Mouse (Mus musculus) B cell, adult 2 months (primary cell): ENCODE measurements around the gene Lce3f.

Experiments
- DNase-seq, 2 experiments: peaks; one replicate each; pipeline ENCODE4 v3.0.0; 2022

Lce3f gene

DNA sequence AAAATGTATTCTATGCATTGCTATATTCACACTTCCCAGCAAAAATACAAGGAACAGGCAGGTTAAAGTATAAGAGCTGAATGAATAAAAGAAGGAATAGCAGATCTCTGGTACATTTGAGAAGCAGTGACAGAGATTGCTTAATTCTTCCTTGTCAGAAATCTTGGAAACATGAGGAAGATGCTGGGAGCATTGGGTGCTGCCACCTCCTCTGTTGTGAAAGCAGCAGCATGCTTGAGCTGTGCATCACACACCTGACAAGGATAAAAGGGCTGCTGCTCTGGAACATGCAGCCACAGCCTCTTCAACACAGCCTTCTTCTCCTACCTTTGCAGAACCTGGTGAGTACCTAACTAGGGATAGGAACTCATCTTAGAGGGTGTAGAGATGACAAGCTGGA is at the start of gene Lce3f:
Lce3f (plus strand) TSS at position 301 of the 400 bp plus-strand sequence.
- no peak for DNase-seq

DNA sequence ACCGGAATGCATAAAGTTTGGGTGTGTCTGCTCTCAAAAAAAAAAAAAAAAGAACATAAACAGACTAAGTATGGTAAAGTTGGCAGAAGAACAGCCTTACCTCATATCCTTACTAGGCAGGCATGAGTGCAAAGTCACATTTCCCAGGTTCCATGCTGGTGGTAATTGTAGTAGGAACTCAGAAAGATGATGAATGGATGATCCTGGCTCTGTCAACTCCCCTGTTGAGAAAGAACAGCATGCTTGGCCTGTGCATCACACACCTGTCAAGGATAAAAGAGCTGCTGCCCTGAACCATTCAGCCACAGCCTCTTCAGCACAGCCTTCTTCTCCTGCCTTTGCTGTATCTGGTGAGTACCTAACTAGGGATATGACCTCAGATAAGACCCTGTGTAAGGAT is 47.8 kb upstream of the Lce3f start, which contains the start of gene Lce3c:
Lce3c (plus strand) TSS at position 301 of the 400 bp plus-strand sequence.
- DNase-seq, result no peak

DNA sequence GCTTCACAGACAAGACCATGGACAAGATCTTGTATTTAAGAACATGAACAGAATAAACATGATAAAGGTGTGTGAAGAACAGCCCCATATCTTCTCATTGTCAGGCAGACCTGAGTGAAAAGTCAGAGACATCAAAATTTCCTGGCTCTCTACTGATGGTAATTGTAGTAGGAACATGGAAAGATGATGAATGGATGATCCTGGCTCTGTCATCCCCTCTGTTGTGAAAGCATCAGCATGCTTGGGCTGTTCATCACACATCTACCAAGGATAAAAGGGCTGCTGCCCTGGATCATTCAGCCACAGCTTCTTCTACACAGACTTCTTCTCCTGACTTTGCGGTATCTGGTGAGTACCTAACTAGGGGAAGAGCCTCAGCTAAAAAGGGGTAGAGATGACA is 34.9 kb upstream of the Lce3f start, which contains the start of gene Lce3d:
Lce3d (plus strand) TSS at position 301 of the 400 bp plus-strand sequence.
- no peak for DNase-seq

DNA sequence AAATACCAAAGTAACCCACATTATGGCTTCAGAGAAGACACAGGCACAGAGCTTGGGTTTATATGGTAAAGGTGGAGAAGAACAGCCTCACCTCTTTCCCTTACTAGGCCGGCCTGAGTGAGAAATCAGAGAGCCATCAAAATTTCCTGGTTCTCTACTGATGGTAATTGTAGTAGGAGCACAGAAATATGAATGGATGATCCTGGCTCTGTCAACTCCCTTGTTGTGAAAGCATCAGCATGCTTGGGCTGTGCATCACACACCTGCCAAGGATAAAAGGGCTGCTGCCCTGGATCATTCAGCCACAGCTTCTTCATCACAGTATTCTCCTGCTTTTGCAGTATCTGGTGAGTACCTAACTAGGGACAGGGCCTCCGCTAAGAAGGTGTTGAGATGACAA is 25.3 kb upstream of the Lce3f start, which contains the start of gene Lce3e:
Lce3e (plus strand) TSS at position 301 of the 400 bp plus-strand sequence.
- DNase-seq, result no peak

DNA sequence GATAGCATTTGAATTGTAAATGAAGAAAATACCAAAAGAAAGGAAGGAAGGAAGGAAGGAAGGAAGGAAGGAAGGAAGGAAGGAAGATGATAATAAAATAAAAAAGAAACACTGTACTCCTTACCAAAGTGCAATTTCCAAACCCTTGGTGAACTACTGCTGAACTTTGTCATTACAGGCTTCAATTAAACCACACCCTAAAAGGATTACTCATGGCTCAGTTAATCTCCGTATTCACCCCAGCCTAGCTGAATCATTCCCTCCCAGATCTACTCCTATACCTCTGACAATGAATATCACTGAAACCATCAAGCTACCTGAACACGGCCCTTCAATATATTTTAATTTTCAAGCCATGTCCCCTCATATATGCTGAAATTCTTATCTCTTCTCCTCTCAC is 13.5 kb upstream of the Lce3f start:
- DNase-seq, result no peak

DNA sequence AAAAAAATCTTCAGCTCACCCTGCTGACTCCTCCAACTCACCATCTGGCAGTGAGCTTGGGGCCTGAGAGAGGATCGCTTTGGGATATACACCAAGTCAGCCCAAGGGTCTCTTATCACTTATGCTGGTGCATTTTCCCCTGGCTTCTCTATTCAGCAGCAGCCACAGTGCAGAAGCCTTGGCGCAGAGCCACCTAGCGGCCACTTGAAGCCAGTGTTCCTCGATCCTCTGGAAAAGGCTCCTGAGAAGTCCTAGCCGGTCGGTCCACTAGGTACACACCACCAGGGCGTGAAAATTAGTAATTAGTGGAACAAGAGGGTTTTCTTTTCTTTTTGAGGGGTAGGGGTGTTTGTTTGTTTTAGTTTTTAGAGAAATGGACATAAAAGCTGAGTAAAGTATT is 6.7 kb downstream of the Lce3f start:
- DNase-seq, result no peak

DNA sequence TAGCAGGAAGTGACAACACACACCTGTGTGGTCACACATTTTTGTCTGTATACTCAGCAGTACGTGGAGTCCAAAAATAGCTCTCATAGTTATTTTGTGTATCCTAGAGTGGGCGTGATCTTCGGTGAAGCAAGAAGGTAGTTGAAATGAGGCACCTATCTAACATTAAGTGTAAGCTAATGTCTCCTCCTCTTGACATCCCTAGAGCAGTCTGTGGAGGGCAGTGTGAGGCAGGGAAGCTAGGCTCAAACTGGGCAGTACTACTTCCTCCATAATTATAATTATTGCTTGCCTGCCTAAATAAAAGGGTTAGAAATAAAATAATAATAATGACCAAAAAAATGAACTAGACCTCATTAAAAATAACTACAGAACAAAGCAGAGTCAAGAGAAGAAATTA is 8.6 kb downstream of the Lce3f start:
- DNase-seq, result no peak

DNA sequence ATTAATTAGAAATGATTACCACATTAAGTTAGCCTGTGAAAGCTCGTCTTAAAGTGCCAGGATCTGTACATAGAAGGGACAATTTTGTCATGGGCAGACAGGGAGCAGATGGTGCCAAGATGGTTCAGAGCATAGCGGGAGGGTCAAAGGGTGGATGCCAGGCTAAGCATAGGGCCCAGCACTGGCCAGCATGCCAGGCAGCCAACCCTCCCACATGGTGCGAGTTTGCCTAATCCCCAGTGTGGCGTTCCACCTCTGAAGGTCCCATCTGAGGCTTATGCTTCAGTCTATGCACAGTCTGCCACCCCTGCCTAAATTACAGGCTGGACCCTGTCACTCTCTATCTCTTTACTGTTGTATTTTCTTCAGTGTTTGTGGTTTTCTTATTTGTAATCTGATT is 10.8 kb downstream of the Lce3f start:
- DNase-seq, result no peak

DNA sequence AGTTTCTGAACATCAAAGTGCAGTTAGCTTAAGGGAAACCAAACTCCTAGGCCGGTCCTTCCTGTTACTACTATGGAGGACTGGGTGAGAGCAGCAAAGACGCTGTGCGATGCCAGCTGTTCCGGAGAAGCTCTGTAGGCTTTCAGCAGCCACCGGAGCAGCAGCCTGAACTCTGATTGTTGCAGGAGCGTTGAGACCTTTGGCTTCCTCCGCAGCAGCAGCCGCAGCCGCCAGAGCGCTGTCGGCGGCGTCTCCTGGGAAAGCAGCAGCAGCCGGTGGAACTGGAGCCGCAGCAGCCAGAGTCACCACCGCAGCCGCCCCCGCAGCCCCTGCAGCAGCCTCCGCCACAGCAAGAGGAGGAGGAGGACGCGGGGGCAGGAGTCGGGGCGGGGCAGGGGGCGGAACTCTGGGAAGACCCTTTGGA is 22.4 kb downstream of the Lce3f start:
- DNase-seq, result no peak

DNA sequence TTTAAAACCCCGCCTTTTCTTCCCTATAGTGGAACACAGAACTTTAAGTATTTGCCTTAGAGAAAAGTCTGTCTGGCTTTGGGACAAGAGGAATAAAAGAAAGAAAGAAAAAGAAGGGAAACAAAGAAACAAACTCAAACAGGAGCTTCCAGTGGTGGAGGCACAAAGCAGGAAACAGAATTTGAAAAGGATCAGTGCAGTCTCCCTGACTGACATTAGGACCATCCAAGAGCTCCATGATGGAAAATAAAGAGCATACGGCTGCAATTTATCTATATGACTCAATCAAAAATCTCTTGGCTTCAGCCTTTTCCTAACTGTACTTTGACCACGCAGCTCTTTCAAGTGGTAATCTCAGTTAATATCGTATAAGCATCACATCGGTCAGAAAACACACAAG is 22.8 kb downstream of the Lce3f start:
- DNase-seq, result no peak

DNA sequence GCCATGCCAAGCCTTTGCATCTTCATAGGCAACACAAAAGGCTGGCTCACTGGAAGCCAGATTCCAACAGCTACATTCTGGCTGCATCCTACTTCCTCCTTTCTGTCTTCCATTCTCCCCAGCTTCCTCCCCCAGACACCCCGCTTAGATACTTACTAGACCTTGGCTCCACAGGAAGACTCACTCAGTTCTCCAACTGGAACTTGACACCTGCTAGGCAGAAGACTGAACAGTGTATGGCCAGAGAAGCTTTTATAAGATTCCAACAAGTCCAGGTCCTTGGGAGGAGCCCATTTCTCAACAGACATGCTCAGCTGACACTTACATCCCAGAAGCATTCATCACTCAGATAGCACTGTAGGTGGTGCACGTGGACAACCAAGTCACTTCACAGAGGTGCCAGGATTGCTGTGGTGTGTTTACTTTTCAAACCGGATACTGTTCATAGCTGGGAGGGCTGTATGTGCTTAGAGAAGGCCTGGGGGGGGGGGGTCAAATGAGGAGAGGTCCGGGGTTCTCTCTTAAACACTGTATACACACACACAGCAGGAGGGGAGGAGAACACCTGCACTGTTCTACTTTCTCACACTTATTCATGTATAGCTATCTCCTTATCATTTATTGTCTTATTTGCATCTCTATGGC is 23.6 kb downstream of the Lce3f start, which contains the start of gene Crct1:
Crct1 (minus strand) TSS at position 228 of the 645 bp plus-strand sequence.
- no peak for DNase-seq

DNA sequence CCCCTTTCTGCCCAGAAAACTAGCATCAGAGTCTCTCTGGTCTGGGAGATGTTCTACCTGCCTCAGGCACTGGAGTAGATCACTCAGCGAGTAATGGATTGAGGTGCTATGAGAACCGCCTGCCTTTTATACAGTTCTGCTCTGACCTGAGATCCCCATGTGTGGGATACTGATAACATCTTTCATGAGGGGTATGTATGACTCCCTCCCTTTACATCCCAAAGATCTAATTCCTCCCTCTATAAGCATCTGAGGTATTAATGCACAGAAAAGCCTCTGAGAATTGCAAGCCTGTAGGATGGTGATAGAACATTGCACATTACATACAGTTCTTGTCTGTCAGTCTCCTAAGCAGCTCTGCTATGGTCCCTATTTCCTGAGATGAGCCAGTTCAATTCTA is 26.9 kb downstream of the Lce3f start, which contains the start of gene Lce1m:
Lce1m (minus strand) TSS at position 101 of the 400 bp plus-strand sequence.
- DNase-seq, result no peak

DNA sequence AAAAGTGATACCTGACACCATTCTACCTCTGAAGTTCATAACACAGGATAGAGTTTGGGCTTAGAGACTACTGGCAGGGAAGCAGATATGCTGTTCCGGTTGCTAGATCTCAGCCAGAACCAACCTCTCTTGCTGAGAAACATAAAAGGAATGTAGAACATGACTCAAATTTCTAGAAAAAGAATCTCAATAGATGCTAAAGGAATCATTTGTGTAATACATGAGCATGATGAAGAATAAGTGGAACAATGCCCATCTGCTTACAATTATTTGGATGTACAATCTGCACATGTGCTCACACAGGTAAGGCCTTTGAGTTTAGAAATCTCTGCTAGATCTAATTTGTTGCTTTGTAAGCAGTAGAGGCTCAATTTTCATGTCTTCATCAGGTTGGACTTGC is 29.1 kb downstream of the Lce3f start:
- DNase-seq, result no peak

DNA sequence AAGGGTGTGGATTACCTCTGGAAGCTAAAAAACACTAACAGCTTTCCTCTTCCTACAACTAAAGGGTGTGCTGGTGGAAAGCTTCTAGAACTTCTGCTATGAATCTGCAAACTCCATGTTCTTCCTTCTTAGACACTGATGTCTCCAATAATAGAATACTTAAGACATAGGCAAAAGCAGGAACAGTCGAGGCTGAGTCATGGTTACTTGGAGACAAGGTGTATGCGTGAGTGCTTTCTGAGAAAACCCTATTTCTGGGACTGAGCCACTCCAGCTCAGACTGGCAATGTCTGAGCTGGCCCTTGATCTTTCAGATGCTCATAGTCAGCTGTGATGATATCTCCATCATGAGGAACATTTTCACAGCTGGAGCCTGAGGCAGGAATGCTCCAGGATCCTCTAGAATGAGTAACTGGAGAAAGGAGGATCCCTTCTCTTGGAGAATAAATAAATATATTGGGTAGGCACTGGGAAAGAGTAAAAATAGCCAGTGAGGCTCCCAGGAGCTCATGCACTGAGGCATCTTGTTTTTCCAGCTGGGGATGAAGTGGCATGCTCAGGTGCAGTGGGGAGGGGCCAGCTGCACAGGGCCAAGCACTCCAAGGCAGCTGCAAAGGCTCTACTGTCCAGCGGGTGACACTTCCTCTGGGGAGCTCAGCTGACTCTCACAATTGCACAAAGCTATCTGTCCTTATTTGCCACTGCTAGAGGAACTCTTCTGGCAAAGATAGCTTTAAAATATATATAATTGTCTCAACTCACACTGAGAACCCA is 31.6 kb downstream of the Lce3f start:
- DNase-seq, result no peak

DNA sequence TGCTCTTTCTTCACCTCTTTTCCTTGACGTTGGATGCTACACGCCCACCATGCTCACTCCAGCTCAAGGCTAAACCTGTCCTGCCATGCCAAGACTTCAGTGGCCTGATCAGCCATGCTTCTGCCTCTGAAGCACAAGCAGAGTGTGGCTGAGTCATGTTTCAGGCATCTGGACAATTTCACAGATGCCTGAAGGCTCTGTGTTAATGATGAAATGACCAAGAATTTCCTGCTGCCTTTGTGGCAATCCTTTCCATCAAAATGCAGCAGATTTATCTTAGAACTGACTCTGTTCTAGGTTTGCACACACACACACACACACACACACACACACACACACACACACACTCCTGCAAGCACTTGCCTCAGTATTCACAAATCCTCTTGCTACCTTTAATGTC is 33.5 kb downstream of the Lce3f start:
- no peak for DNase-seq

DNA sequence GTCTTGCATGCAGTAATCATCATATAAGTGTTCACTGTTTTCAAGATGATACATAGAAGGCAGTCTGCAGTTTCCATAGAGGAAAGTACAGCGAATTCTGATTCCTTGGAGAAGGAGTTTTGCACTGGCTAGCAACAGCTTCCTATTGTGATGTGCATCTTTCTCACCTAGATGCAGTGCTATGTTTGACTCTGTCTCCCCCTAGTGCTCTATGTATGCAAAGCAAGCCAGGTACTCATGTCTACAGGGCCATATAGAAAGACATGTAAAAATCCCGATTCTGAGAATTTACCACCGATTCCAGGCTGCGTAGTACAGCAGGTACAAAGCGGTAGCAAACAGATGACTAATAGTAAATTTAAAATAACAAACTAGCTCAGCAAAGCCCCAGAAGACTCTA is 39.4 kb downstream of the Lce3f start:
- no peak for DNase-seq
